Mouse (Mus musculus) spleen, postnatal 36 days (tissue): ENCODE measurements around the gene Rcn1.

Source experiments
- DNase-seq, 2 experiments: peaks; one replicate each; pipeline ENCODE4 v3.0.0; 2022; ENCODE audit warnings: low spot score in 2 of 2, mixed read lengths in 1 of 2

Gene Rcn1

DNA sequence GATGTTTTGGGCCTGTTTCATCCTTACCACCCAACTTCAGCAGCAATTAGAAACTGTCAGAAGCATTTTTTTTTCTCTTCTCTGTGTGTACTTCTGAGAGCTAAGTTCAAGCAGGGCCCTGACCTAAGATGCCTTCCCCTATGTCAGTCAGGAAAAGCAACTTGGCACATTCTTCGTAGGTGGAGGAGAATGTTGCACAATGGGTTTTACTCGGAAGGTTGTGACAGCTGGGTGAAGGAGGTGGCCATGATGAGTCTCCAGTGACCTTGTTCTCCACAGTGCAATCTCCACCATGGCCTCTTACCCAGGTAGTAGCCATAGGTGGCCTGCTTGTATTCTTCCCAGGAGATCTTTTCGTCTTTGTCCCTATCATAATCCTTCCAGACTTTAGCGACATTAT is 4.7 kb downstream of the Rcn1 start:
- no peak for DNase-seq

GRCm38 (mm10) chr2:105392514-105392913 is 6.6 kb downstream of the Rcn1 start:
- no peak for DNase-seq

GRCm38 (mm10) chr2:105391414-105391784 is 7.7 kb downstream of the Rcn1 start:
- DNase-seq: no peak

GRCm38 (mm10) chr2:105390653-105391413 is 8.3 kb downstream of the Rcn1 start:
- no peak for DNase-seq

- DNase-seq: no peak
Observed at GRCm38 (mm10) chr2:105389007-105389890, 9.9 kb downstream of the Rcn1 start.

- DNase-seq: no peak
Observed at GRCm38 (mm10) chr2:105386418-105386817, 12.7 kb downstream of the Rcn1 start.

GRCm38 (mm10) chr2:105384998-105385397 is 14.1 kb downstream of the Rcn1 start:
- no peak for DNase-seq

GRCm38 (mm10) chr2:105383063-105383462 is 16.1 kb downstream of the Rcn1 start:
- no peak for DNase-seq

GRCm38 (mm10) chr2:105380757-105381319 is 18.3 kb downstream of the Rcn1 start:
- no peak for DNase-seq

DNA sequence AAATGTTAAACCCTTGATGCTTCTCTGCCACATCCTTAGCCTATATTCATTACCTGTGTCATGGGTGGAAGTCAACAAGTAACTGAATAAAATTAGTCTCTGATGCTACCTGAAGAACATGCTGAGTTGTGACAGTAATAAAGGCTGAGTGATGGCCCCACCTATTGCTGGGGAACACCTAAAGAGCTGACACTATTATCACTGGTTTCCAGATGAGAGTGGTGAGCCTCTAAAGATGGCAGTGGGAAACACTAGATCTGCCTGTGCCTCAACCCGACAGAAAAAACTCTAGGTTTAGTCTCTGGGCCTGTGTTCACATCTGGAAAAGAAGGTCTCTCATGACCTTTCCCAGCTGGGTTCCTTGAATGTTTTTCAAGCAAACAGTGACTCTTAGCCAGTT is 19.4 kb downstream of the Rcn1 start:
- DNase-seq: no peak

- DNase-seq: no peak
Observed at GRCm38 (mm10) chr2:105375705-105376104, 23.4 kb downstream of the Rcn1 start.

DNA sequence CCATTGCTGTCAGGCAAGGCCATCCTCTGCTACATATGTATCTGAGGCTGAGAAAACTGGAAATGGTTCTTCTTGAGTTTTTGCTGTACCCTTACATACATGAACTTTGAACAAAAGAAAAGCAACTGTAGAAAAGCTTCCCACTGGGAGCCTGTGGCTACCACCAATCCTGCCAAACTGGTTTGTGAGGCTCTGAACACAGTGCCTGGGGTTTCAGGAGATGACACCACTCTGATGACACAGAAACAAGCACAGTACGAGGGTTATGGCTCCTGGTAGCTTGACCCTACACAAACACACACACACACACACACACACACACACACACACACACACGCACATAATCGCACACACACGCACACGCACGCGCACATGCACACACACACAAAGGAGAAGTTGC is 23.9 kb downstream of the Rcn1 start:
- DNase-seq: no peak

- no peak for DNase-seq
Observed at GRCm38 (mm10) chr2:105373658-105374057, 25.5 kb downstream of the Rcn1 start.

DNA sequence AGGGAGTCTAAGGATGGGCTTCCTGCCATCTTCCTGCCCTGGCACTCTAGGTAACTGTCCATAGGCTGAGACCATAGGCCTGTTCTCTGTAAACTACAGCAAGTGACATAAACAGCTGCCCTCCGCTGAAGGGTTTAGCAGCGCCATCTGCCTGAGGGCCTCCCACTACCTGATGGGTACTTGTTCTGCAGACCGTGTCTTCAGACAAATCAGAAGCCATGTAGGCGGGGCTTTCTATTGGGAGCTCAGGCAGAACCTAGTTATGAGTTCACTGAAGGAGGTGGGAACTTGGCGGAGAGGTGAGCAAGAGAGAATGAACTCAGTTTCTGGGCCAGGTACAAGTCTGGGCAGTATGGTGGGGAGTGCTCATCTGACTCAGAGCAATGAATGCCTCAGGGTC is 26.4 kb downstream of the Rcn1 start:
- no peak for DNase-seq

DNA sequence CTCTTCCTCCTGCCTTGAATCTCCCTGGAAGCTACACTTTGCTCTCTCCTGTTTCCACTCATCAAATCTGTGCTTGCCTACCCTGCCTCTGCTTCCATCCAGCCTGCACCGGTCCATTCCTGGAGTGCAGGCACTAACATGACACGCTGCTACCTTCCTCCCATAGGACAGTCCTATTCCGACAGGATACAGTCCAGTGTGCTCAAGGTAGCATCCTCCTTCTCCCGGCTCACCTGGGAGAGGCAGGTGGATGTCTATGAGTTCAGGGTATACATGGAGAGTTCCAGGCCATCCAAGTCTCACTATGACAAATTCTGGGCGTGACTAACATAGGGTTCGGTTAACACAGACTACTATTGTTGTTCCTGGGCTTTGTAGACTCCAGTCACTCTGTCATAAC is 27.0 kb downstream of the Rcn1 start:
- no peak for DNase-seq

GRCm38 (mm10) chr2:105370698-105371097 is 28.4 kb downstream of the Rcn1 start:
- DNase-seq: no peak

- no peak for DNase-seq
Observed at GRCm38 (mm10) chr2:105370240-105370639, 28.9 kb downstream of the Rcn1 start.

DNA sequence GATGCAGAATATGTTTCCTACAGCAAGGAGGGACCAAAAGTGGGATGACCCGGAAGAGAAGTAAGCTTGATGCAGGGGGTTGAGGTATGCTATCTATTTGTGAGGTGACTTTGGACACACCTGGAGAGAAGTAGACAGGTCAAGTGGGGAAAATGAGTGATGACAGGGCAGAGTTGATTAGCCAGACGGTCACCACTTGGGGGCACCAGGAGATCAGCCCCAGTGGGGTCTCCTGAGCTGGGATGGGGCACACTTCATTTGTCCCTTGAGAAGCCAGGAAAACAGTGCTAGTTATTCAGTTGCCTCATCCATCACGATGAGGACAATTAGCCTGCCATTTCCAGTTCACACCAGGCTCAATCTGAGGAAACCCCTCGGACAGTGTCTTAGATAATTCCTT is 31.5 kb downstream of the Rcn1 start:
- no peak for DNase-seq

DNA sequence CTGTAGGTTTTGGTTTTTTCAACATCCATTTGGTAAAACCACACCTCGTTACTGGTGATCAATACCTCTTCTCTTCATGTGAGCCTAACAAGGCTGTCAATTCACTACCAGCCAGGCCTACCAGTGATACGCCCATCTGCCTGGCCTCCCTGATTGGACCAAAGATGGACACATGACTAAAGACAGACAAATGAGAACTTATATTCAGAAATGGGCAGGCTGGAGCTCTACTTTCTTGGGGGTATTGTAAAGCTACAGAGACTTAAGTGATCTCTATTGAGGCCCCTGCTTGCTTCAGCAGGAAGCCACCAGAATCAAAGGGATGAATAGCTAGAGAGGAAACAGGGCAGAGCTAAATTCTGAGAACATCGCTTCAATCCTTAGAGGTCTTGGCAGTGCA is 41.1 kb downstream of the Rcn1 start:
- DNase-seq: no peak

- DNase-seq: no peak
Observed at GRCm38 (mm10) chr2:105356791-105357190, 42.3 kb downstream of the Rcn1 start.

- no peak for DNase-seq
Observed at GRCm38 (mm10) chr2:105348886-105349285, 50.2 kb downstream of the Rcn1 start.

GRCm38 (mm10) chr2:105339993-105340392 is 59.1 kb downstream of the Rcn1 start:
- no peak for DNase-seq
